Mouse (Mus musculus): Measurements from ENCODE around the gene Cfp. TPM values are rescaled to one million over a fixed set of nuclear protein-coding genes. Genes with fewer than 3 reads are reported as not detected.

Cfp gene
- total RNA-seq, 2 experiments from 2014 or later: 7.4 to 9.0 TPM

Other genes starting within 250 kb of the Cfp start
- 100 to 1,000 TPM; 298 to 304 TPM for gene Cdk16, start 243.6 kb downstream of the Cfp start, total RNA-seq (2021)
- 10 to 100 TPM; 78.0 to 80.0 TPM for gene Usp11, start 227.6 kb downstream of the Cfp start, total RNA-seq (2021)
- gene Araf, start 133.7 kb downstream of the Cfp start, total RNA-seq (2021): 100 to 1,000 TPM; 210 to 211 TPM
- gene Timp1, start 61.4 kb downstream of the Cfp start, total RNA-seq (2021): 1 to 10 TPM; 1.1 to 1.3 TPM
- 100 to 1,000 TPM; 450 to 457 TPM for gene Syn1, start 10.6 kb downstream of the Cfp start, total RNA-seq (2021)
- 10 to 100 TPM; 30.2 to 30.7 TPM for gene Elk1, start 19.1 kb upstream of the Cfp start, total RNA-seq (2021)
- gene Uxt, start 30.5 kb upstream of the Cfp start, total RNA-seq (2021): 10 to 100 TPM; 10.5 to 11.7 TPM
- 1 to 10 TPM; 8.4 to 9.8 TPM for gene Zfp182, start 130.8 kb upstream of the Cfp start, total RNA-seq (2021)
- not detected for gene Spaca5, start 136.9 kb upstream of the Cfp start, total RNA-seq (2021)
- gene Zfp300, start 158.0 kb upstream of the Cfp start, total RNA-seq (2021): 1 to 10 TPM; 4.0 to 4.5 TPM
- not detected for gene Ssxa1, start 184.3 kb upstream of the Cfp start, total RNA-seq (2021)
- not detected for gene Gm21876, start 244.1 kb upstream of the Cfp start, total RNA-seq (2021)